ENCODE assay signal across 24 mouse cellular contexts in genomic region chr9:120541411-120541810, GRCm38 (mm10). TPM values are rescaled to one million over a fixed set of nuclear protein-coding genes. Genes with fewer than 3 reads are reported as not detected.
A peak's percentile ranks its signal among the peaks of the same experiment; 100 is the strongest.
DNase-seq lines count a peak whose midpoint lies in the region; ATAC-seq and TF ChIP-seq lines count a peak whose summit lies in the region.
"Had no signal": no experiment of that assay in that cellular context is flagged by ENCODE, and none has a peak within 500 bp of the region (broad histone marks: within the 10 kb centered on the region; RNA-seq: fewer than 3 reads in every experiment).

No protein-coding gene starts in this region.

- no peak overlapping the region for H3K27ac ChIP-seq in kidney, embryonic 16.5 days (ENCODE audit: low read length)
- no peak overlapping the region for H3K27ac ChIP-seq in stomach, postnatal 0 days (replicated peaks)
- H3K27ac ChIP-seq in forebrain, embryonic 15.5 days (replicated peaks), result no peak overlapping the region
- H3K27ac ChIP-seq: forebrain, embryonic 13.5 days; heart, embryonic 13.5 days; limb, embryonic 13.5 days; liver, embryonic 15.5 days; neural tube, embryonic 13.5 days had no signal

- 14% methylated on average over 1 of the region's 2 CpGs for WGBS in kidney, embryonic 16.5 days
- 50% methylated on average over 2 of the region's 2 CpGs for WGBS in stomach, postnatal 0 days
- 57% methylated on average over 2 of the region's 2 CpGs for WGBS in forebrain, embryonic 15.5 days

- ATAC-seq in kidney, embryonic 16.5 days (ENCODE audit: low FRiP score, low TSS enrichment), result peak; percentile 66
- ATAC-seq in stomach, postnatal 0 days (ENCODE audit: low FRiP score, low TSS enrichment), result 0 out of 2 replicates have a peak, but pooled peaks have one; percentile 18
- no peak for ATAC-seq in forebrain, embryonic 15.5 days (replicated peaks)
- ATAC-seq: forebrain, embryonic 13.5 days; hindbrain, embryonic 16.5 days had no signal

- no peaks in the 10 kb centered on the region for H3K36me3 ChIP-seq in kidney, embryonic 16.5 days (ENCODE audit: insufficient read depth, low read length)
- no peaks in the 10 kb centered on the region for H3K36me3 ChIP-seq in stomach, postnatal 0 days (ENCODE audit: control insufficient read depth, insufficient read depth, low read length)
- H3K36me3 ChIP-seq in forebrain, embryonic 15.5 days, result no peaks in the 10 kb centered on the region
- H3K36me3 ChIP-seq: heart, embryonic 13.5 days; limb, embryonic 13.5 days; liver, embryonic 15.5 days; neural tube, embryonic 13.5 days had no signal

- H3K4me2 ChIP-seq in kidney, embryonic 16.5 days (replicated peaks; ENCODE audit: low read depth, low read length), result no peak overlapping the region
- no peak overlapping the region for H3K4me2 ChIP-seq in stomach, postnatal 0 days (replicated peaks; ENCODE audit: low read depth)
- H3K4me2 ChIP-seq in forebrain, embryonic 15.5 days (replicated peaks), result no peak overlapping the region
- H3K4me2 ChIP-seq: forebrain, embryonic 13.5 days; heart, embryonic 13.5 days; limb, embryonic 13.5 days; liver, embryonic 15.5 days; neural tube, embryonic 13.5 days had no signal

- H3K9me3 ChIP-seq in kidney, embryonic 16.5 days (ENCODE audit: low read length), result no peaks in the 10 kb centered on the region
- no peaks in the 10 kb centered on the region for H3K9me3 ChIP-seq in stomach, postnatal 0 days (ENCODE audit: control insufficient read depth, low read length)
- no peaks in the 10 kb centered on the region for H3K9me3 ChIP-seq in forebrain, embryonic 15.5 days
- H3K9me3 ChIP-seq: forebrain, embryonic 13.5 days; heart, embryonic 13.5 days; limb, embryonic 13.5 days; liver, embryonic 15.5 days; megakaryocyte, embryonic 14.5 days; neural tube, embryonic 13.5 days had no signal

- H3K4me3 ChIP-seq in kidney, embryonic 16.5 days (ENCODE audit: low read length), result no peak overlapping the region
- H3K4me3 ChIP-seq in stomach, postnatal 0 days (ENCODE audit: low read depth, low read length), result no peak overlapping the region
- no peak overlapping the region for H3K4me3 ChIP-seq in forebrain, embryonic 15.5 days
- H3K4me3 ChIP-seq: forebrain, embryonic 13.5 days; heart, embryonic 13.5 days; limb, embryonic 13.5 days; liver, embryonic 15.5 days; megakaryocyte, embryonic 14.5 days; neural tube, embryonic 13.5 days had no signal

- no peak overlapping the region for H3K9ac ChIP-seq in kidney, embryonic 16.5 days (replicated peaks; ENCODE audit: low read length)
- H3K9ac ChIP-seq in stomach, postnatal 0 days (ENCODE audit: low read length), result no peak overlapping the region
- H3K9ac ChIP-seq in forebrain, embryonic 15.5 days (replicated peaks), result no peak overlapping the region
- H3K9ac ChIP-seq: forebrain, embryonic 13.5 days; heart, embryonic 13.5 days; limb, embryonic 13.5 days; liver, embryonic 15.5 days; neural tube, embryonic 13.5 days had no signal

- H3K27me3 ChIP-seq in kidney, embryonic 16.5 days (ENCODE audit: insufficient read depth, low read length), result peaks cover 22% of the 10 kb centered on the region
- no peaks in the 10 kb centered on the region for H3K27me3 ChIP-seq in stomach, postnatal 0 days (ENCODE audit: control insufficient read depth, insufficient read depth, low read length)
- peaks cover 18% of the 10 kb centered on the region; the same call in 1 of the 2 replicates for H3K27me3 ChIP-seq in forebrain, embryonic 15.5 days

- TF ChIP-seq CTCF in stomach, postnatal 0 days (IDR thresholded peaks at IDR 0.05; ENCODE audit: low read depth), result no peak

- DNase-seq in kidney, postnatal 14 days, result no peak
- DNase-seq in lung, adult 18-20 months, result peak; percentile 54 to 66
- DNase-seq in lung, postnatal 14 days, result peak; percentile 16
- no peak for DNase-seq in stomach, postnatal 0 days (ENCODE audit: low spot score)
- no peak for DNase-seq in urinary bladder, adult 2 months (ENCODE audit: low spot score)
- no peak for DNase-seq in adrenal gland, postnatal 10 days
- DNase-seq: adrenal gland, adult 2 months; B cell, adult 2 months; cerebellum, postnatal 10 days; gastrocnemius, postnatal 10 days; heart, adult 11 months; kidney, adult 11 months; kidney, postnatal 36 days; midbrain, embryonic 14.5 days had no signal

- peaks cover 8% of the 10 kb centered on the region for H3K4me1 ChIP-seq in kidney, embryonic 16.5 days (ENCODE audit: insufficient read depth, low read length)
- no peaks in the 10 kb centered on the region for H3K4me1 ChIP-seq in stomach, postnatal 0 days (replicated peaks; ENCODE audit: control insufficient read depth, insufficient read depth)
- peaks cover 9% of the 10 kb centered on the region for H3K4me1 ChIP-seq in forebrain, embryonic 15.5 days

- no peak for TF ChIP-seq EP300 in stomach, postnatal 0 days (optimal IDR thresholded peaks at IDR 0.05)

RNA-seq across cellular contexts. Expression of gene Entpd3, which starts 1.8 kb away (rescaled TPM):
- 1.8 TPM in 2 replicates for polyA plus RNA-seq in kidney, embryonic 16.5 days (2015; fragmentation: Nextera tagmentation; extraction: Ambion mirVana)
- 2.1 and 2.3 TPM in 2 replicates for polyA plus RNA-seq in stomach, postnatal 0 days (2015; fragmentation: Nextera tagmentation; extraction: Ambion mirVana)
- 1.5 and 1.9 TPM in 2 replicates for polyA plus RNA-seq in forebrain, embryonic 15.5 days (2015; fragmentation: Nextera tagmentation; extraction: Ambion mirVana)
- polyA plus RNA-seq in urinary bladder, adult 2 months (2012; rRNA removed), result 52.9 and 67.7 TPM in 2 replicates
- total RNA-seq in adrenal gland, postnatal 10 days (2021), result 1 to 10 TPM in 1 of 2 experiments, under 1 TPM in 1; 0.87 to 1.1 TPM
- total RNA-seq: heart, postnatal 25 days had no signal
- polyA plus RNA-seq: liver, embryonic 15.5 days had no signal

RNA-seq across cellular contexts. Expression of gene Rpl14, which starts 29.8 kb away (rescaled TPM):
- 730 and 733 TPM in 2 replicates for polyA plus RNA-seq in kidney, embryonic 16.5 days (2015; fragmentation: Nextera tagmentation; extraction: Ambion mirVana)
- polyA plus RNA-seq in stomach, postnatal 0 days (2015; fragmentation: Nextera tagmentation; extraction: Ambion mirVana), result 742 and 777 TPM in 2 replicates
- polyA plus RNA-seq in forebrain, embryonic 15.5 days (2015; fragmentation: Nextera tagmentation; extraction: Ambion mirVana), result 406 and 432 TPM in 2 replicates
- 969 and 1,107 TPM in 2 replicates for polyA plus RNA-seq in urinary bladder, adult 2 months (2012; rRNA removed)
- 100 to 1,000 TPM; 514 to 533 TPM for total RNA-seq in adrenal gland, postnatal 10 days (2021)

RNA-seq across cellular contexts. Expression of gene Eif1b, which starts 49.4 kb away (rescaled TPM):
- polyA plus RNA-seq in kidney, embryonic 16.5 days (2015; fragmentation: Nextera tagmentation; extraction: Ambion mirVana), result 146 and 156 TPM in 2 replicates
- polyA plus RNA-seq in stomach, postnatal 0 days (2015; fragmentation: Nextera tagmentation; extraction: Ambion mirVana), result 93.3 and 112 TPM in 2 replicates
- polyA plus RNA-seq in forebrain, embryonic 15.5 days (2015; fragmentation: Nextera tagmentation; extraction: Ambion mirVana), result 495 and 511 TPM in 2 replicates
- 61.3 and 68.7 TPM in 2 replicates for polyA plus RNA-seq in urinary bladder, adult 2 months (2012; rRNA removed)
- 10 to 100 TPM; 46.2 to 51.3 TPM for total RNA-seq in adrenal gland, postnatal 10 days (2021)

Comparison
In these comparisons a context has a peak if more than half of its experiments do, and no peak if none do; other contexts are left out.
1. DNase-seq: peak in lung, adult 18-20 months (2 of 2) and lung, postnatal 14 days (single experiment); none in kidney, postnatal 14 days (single experiment), stomach, postnatal 0 days (single experiment), urinary bladder, adult 2 months (single experiment) and adrenal gland, postnatal 10 days (single experiment).
2. RNA of gene Entpd3, which starts 1.8 kb away (polyA plus RNA-seq): 52.9 to 67.7 TPM in urinary bladder, adult 2 months; 2.1 to 2.3 TPM in stomach, postnatal 0 days, 1.5 to 1.9 TPM in forebrain, embryonic 15.5 days and 1.8 TPM in kidney, embryonic 16.5 days; every median in the first group is over 10 times any median in the second.